24 mouse cellular contexts compared by ENCODE assay signal in the genomic region with DNA sequence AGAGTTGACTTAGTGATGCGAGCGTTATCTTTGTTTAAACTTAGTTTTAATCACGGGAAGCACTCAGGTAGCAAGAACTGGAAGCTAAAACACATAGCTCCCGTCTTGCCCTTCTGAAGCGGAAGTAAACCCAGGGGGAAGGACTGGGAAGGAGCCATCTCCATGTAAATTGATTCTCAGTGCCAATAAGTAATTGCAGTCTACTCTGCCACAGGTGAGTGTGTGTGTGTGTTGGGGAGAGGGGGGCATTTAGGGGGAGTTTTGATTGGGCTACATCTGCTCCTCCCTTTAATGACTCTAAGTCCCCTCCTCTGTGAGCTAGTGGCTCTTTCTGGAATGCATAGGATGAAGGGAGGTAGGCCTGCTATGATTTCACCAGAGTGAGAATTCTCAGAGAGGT. TPM values are rescaled to one million over a fixed set of nuclear protein-coding genes. Genes with fewer than 3 reads are reported as not detected.
DNase-seq lines count a peak whose midpoint lies in the region; ATAC-seq lines count a peak whose summit lies in the region.
"Had no signal": no experiment of that assay in that cellular context is flagged by ENCODE, and none has a peak within 500 bp of the region (broad histone marks: within the 10 kb centered on the region; RNA-seq: fewer than 3 reads in every experiment).

No protein-coding gene starts in this region.

- no peak for DNase-seq in forebrain, embryonic 11.5 days (ENCODE audit: low spot score)
- DNase-seq in neural tube, embryonic 11.5 days (ENCODE audit: low spot score): peak; percentile 18
- DNase-seq in neural tube, embryonic 10.5 days (ENCODE audit: extremely low spot score, low spot score): no peak
- no peak for DNase-seq in thymus, postnatal 4 days
- no peak for DNase-seq in kidney, postnatal 4 days
- DNase-seq: adrenal gland, postnatal 36 days; cerebellum, adult 18-20 months; cerebellum, postnatal 36 days; heart, adult 11 months; heart, postnatal 14 days; kidney, adult 8-10 months; kidney, postnatal 25 days; left cerebral cortex, postnatal 4 days; lung, adult 18-20 months; lung, postnatal 36 days; right cerebral cortex, postnatal 14 days; spleen, adult 18-20 months; thymus, postnatal 36 days had no signal

- no peak overlapping the region for H3K4me2 ChIP-seq in forebrain, embryonic 11.5 days (ENCODE audit: low read depth, low read length, severe bottlenecking)
- no peak overlapping the region for H3K4me2 ChIP-seq in forebrain, embryonic 16.5 days (ENCODE audit: low read length)
- no peak overlapping the region for H3K4me2 ChIP-seq in neural tube, embryonic 11.5 days (ENCODE audit: low read depth)
- H3K4me2 ChIP-seq in midbrain, embryonic 12.5 days (replicated peaks): no peak overlapping the region
- H3K4me2 ChIP-seq in kidney, embryonic 16.5 days (replicated peaks; ENCODE audit: low read depth, low read length): no peak overlapping the region
- H3K4me2 ChIP-seq: heart, embryonic 12.5 days; liver, embryonic 11.5 days had no signal

- WGBS in forebrain, embryonic 11.5 days: 60% methylated on average over 5 of the region's 5 CpGs
- 44% methylated on average over 5 of the region's 5 CpGs for WGBS in forebrain, embryonic 16.5 days
- WGBS in neural tube, embryonic 11.5 days: 41% methylated on average over 5 of the region's 5 CpGs
- WGBS in midbrain, embryonic 12.5 days: 76% methylated on average over 5 of the region's 5 CpGs
- WGBS in kidney, embryonic 16.5 days: 55% methylated on average over 5 of the region's 5 CpGs

- peak; percentile 40; the same call in 1 of the 2 replicates for ATAC-seq in forebrain, embryonic 11.5 days (replicated peaks; ENCODE audit: low FRiP score)
- ATAC-seq in forebrain, embryonic 16.5 days: no peak
- ATAC-seq in neural tube, embryonic 11.5 days (ENCODE audit: insufficient read depth, low FRiP score, low TSS enrichment): 0 out of 2 replicates have a peak, but pooled peaks have one; percentile 43
- no peak; the same call in 1 of the 2 replicates for ATAC-seq in midbrain, embryonic 12.5 days (ENCODE audit: low FRiP score, low read depth)
- ATAC-seq in kidney, embryonic 16.5 days (ENCODE audit: low FRiP score, low TSS enrichment): no peak

- no peaks in the 10 kb centered on the region for H3K27me3 ChIP-seq in forebrain, embryonic 11.5 days (ENCODE audit: control insufficient read depth, insufficient read depth, low read length)
- no peaks in the 10 kb centered on the region for H3K27me3 ChIP-seq in forebrain, embryonic 16.5 days (replicated peaks; ENCODE audit: control insufficient read depth, insufficient read depth, low read length)
- no peaks in the 10 kb centered on the region for H3K27me3 ChIP-seq in neural tube, embryonic 11.5 days (ENCODE audit: control insufficient read depth, insufficient read depth, low read length)
- H3K27me3 ChIP-seq in midbrain, embryonic 12.5 days: no peaks in the 10 kb centered on the region
- no peaks in the 10 kb centered on the region for H3K27me3 ChIP-seq in kidney, embryonic 16.5 days (ENCODE audit: insufficient read depth, low read length)
- H3K27me3 ChIP-seq: heart, embryonic 12.5 days had no signal

- H3K27ac ChIP-seq in forebrain, embryonic 11.5 days (ENCODE audit: low read depth, low read length): peak overlapping the region; percentile 59; the same call in 1 of the 2 replicates
- no peak overlapping the region for H3K27ac ChIP-seq in forebrain, embryonic 16.5 days (ENCODE audit: low read length)
- peak overlapping the region; percentile 17; the same call in 1 of the 2 replicates for H3K27ac ChIP-seq in neural tube, embryonic 11.5 days (ENCODE audit: low read depth, low read length)
- H3K27ac ChIP-seq in midbrain, embryonic 12.5 days (replicated peaks): peak overlapping the region; percentile 56; the same call in 1 of the 2 replicates
- H3K27ac ChIP-seq in kidney, embryonic 16.5 days (ENCODE audit: low read length): no peak overlapping the region

- H3K4me1 ChIP-seq in forebrain, embryonic 11.5 days (replicated peaks; ENCODE audit: control insufficient read depth, insufficient read depth, low read length): peaks cover 7% of the 10 kb centered on the region
- H3K4me1 ChIP-seq in forebrain, embryonic 16.5 days (replicated peaks; ENCODE audit: control insufficient read depth, insufficient read depth, low read length): peaks cover 12% of the 10 kb centered on the region
- H3K4me1 ChIP-seq in neural tube, embryonic 11.5 days (ENCODE audit: control insufficient read depth, insufficient read depth, low read length): peaks cover 12% of the 10 kb centered on the region
- H3K4me1 ChIP-seq in midbrain, embryonic 12.5 days: peaks cover 17% of the 10 kb centered on the region
- H3K4me1 ChIP-seq in kidney, embryonic 16.5 days (ENCODE audit: insufficient read depth, low read length): no peaks in the 10 kb centered on the region
- H3K4me1 ChIP-seq: heart, embryonic 12.5 days had no signal

- no peaks in the 10 kb centered on the region for H3K9me3 ChIP-seq in forebrain, embryonic 11.5 days (ENCODE audit: control insufficient read depth, low read length)
- no peaks in the 10 kb centered on the region for H3K9me3 ChIP-seq in forebrain, embryonic 16.5 days (ENCODE audit: control insufficient read depth, low read length)
- H3K9me3 ChIP-seq in neural tube, embryonic 11.5 days (ENCODE audit: control insufficient read depth, low read length): no peaks in the 10 kb centered on the region
- no peaks in the 10 kb centered on the region for H3K9me3 ChIP-seq in midbrain, embryonic 12.5 days
- no peaks in the 10 kb centered on the region for H3K9me3 ChIP-seq in kidney, embryonic 16.5 days (ENCODE audit: low read length)
- H3K9me3 ChIP-seq: heart, embryonic 12.5 days had no signal

- no peaks in the 10 kb centered on the region for H3K36me3 ChIP-seq in forebrain, embryonic 11.5 days (ENCODE audit: control insufficient read depth, insufficient read depth, low read length)
- H3K36me3 ChIP-seq in forebrain, embryonic 16.5 days (ENCODE audit: control insufficient read depth, insufficient read depth): no peaks in the 10 kb centered on the region
- H3K36me3 ChIP-seq in neural tube, embryonic 11.5 days (ENCODE audit: control insufficient read depth, insufficient read depth, low read length): no peaks in the 10 kb centered on the region
- no peaks in the 10 kb centered on the region for H3K36me3 ChIP-seq in midbrain, embryonic 12.5 days
- no peaks in the 10 kb centered on the region for H3K36me3 ChIP-seq in kidney, embryonic 16.5 days (ENCODE audit: insufficient read depth, low read length)
- H3K36me3 ChIP-seq: G1E; heart, embryonic 12.5 days had no signal

- no peak overlapping the region for H3K4me3 ChIP-seq in forebrain, embryonic 11.5 days (ENCODE audit: low read depth, low read length)
- H3K4me3 ChIP-seq in forebrain, embryonic 16.5 days (replicated peaks; ENCODE audit: low read length): no peak overlapping the region
- no peak overlapping the region for H3K4me3 ChIP-seq in neural tube, embryonic 11.5 days (ENCODE audit: low read depth, low read length)
- no peak overlapping the region for H3K4me3 ChIP-seq in midbrain, embryonic 12.5 days
- H3K4me3 ChIP-seq in kidney, embryonic 16.5 days (ENCODE audit: low read length): no peak overlapping the region
- H3K4me3 ChIP-seq: heart, embryonic 12.5 days had no signal

- H3K9ac ChIP-seq in forebrain, embryonic 11.5 days (ENCODE audit: low read length): no peak overlapping the region; the same call in 1 of the 2 replicates
- no peak overlapping the region for H3K9ac ChIP-seq in forebrain, embryonic 16.5 days (replicated peaks; ENCODE audit: low read depth, low read length)
- no peak overlapping the region for H3K9ac ChIP-seq in neural tube, embryonic 11.5 days (ENCODE audit: low read length)
- no peak overlapping the region for H3K9ac ChIP-seq in midbrain, embryonic 12.5 days (replicated peaks)
- no peak overlapping the region for H3K9ac ChIP-seq in kidney, embryonic 16.5 days (replicated peaks; ENCODE audit: low read length)
- H3K9ac ChIP-seq: heart, embryonic 12.5 days had no signal

RNA-seq across cellular contexts. Expression of a gene that starts 39.6 kb away (rescaled TPM):
- polyA plus RNA-seq in forebrain, embryonic 11.5 days (2014; fragmentation: Nextera tagmentation; extraction: Ambion mirVana): 3.4 and 4.1 TPM in 2 replicates
- polyA plus RNA-seq in forebrain, embryonic 16.5 days (2015; fragmentation: Nextera tagmentation; extraction: Ambion mirVana): 0.62 and 8.4 TPM in 2 replicates
- polyA plus RNA-seq in neural tube, embryonic 11.5 days (2014; fragmentation: Nextera tagmentation; extraction: Ambion mirVana): 13.3 and 15.3 TPM in 2 replicates
- polyA plus RNA-seq in midbrain, embryonic 12.5 days (2016; fragmentation: Nextera tagmentation; extraction: Ambion mirVana): 8.4 and 20.6 TPM in 2 replicates
- 2.0 and 2.6 TPM in 2 replicates for polyA plus RNA-seq in kidney, embryonic 16.5 days (2015; fragmentation: Nextera tagmentation; extraction: Ambion mirVana)
- polyA plus RNA-seq: G1E had no signal

Comparison
In these comparisons a context has a peak if more than half of its experiments do, and no peak if none do; other contexts are left out.
1. ATAC-seq: peak in forebrain, embryonic 11.5 days (single experiment) and neural tube, embryonic 11.5 days (single experiment); none in forebrain, embryonic 16.5 days (single experiment), midbrain, embryonic 12.5 days (single experiment) and kidney, embryonic 16.5 days (single experiment).
2. H3K27ac ChIP-seq: peak in forebrain, embryonic 11.5 days (single experiment), neural tube, embryonic 11.5 days (single experiment) and midbrain, embryonic 12.5 days (single experiment); none in forebrain, embryonic 16.5 days (single experiment) and kidney, embryonic 16.5 days (single experiment).